Mouse (Mus musculus) kidney, adult 2 months (tissue): ENCODE results near the gene Apod. TPM values are rescaled to one million over a fixed set of nuclear protein-coding genes. Genes with fewer than 3 reads are reported as not detected.
"Not testable (repeated sequence)": the region's sequence is repeated elsewhere in the genome, so short reads cannot be mapped to it uniquely, and the experiment has no call there.

Experiments
- DNase-seq: peaks from one replicate; pipeline ENCODE4 v3.0.0; 2021
- H3K27ac ChIP-seq: fragments of 200-500 bp; 2 replicates; pipeline ENCODE4 v1.5.1; 2012; ENCODE audit warnings: low read depth, low read length, control low read depth, inconsistent platforms; ENCODE audit not compliant: insufficient read depth
- H3K27me3 ChIP-seq: fragments of 200-500 bp; replicated peaks from 2 replicates; pipeline ENCODE4 v1.6.1; 2012; ENCODE audit warnings: mild to moderate bottlenecking, moderate library complexity, low read length, inconsistent platforms; ENCODE audit not compliant: control insufficient read depth, insufficient read depth
- H3K36me3 ChIP-seq: fragments of 200-500 bp; 2 replicates; pipeline ENCODE4 v1.6.1; 2012; ENCODE audit warnings: mild to moderate bottlenecking, moderate library complexity, low read length, inconsistent platforms; ENCODE audit not compliant: control insufficient read depth, insufficient read depth
- H3K4me1 ChIP-seq: fragments of 200-500 bp; 2 replicates; pipeline ENCODE4 v1.6.1; 2011; ENCODE audit warnings: low read length; ENCODE audit not compliant: control insufficient read depth, insufficient read depth
- H3K4me3 ChIP-seq: fragments of 200-500 bp; 2 replicates; pipeline ENCODE4 v1.5.1; 2011; ENCODE audit warnings: mild to moderate bottlenecking, low read depth, low read length, control low read depth; ENCODE audit not compliant: insufficient read depth
- CTCF ChIP-seq: fragments of 200-500 bp; conservative IDR thresholded peaks from 2 replicates; pipeline ENCODE4 v1.5.1; 2011; ENCODE audit warnings: low read depth, mild to moderate bottlenecking, control low read depth, low read length, moderate library complexity, mixed read lengths; ENCODE audit not compliant: insufficient read depth, insufficient read length
- POLR2A ChIP-seq: fragments of 200-500 bp; IDR thresholded peaks from one replicate; pipeline ENCODE4 v1.6.1; 2011; ENCODE audit warnings: low read depth, low read length, control low read depth
- WGBS: fragments of 180-500 bp; shearing (Covaris S2); methylation state at CpG from one replicate; pipeline ENCODE4 v1.1.7; 2018; 5-methylcytosine and 5-hydroxymethylcytosine counted together
- polyA plus RNA-seq: library from polyadenylated mRNA; depleted of rRNA; stranded (reverse); fragments of >200 nt; gene quantifications from 2 replicates; pipeline ENCODE4 v1.2.3, GENCODE M21; 2012

Apod gene
- polyA plus RNA-seq, 1 experiment: 1.4 TPM

GRCm38 (mm10) chr16:31334796-31335195, 20.2 kb upstream of the Apod start:
- no peak overlapping the region for H3K4me3 ChIP-seq
- DNase-seq: no peak
- no peaks in the 10 kb centered on the region for H3K36me3 ChIP-seq
- H3K4me1 ChIP-seq: no peaks in the 10 kb centered on the region
- TF ChIP-seq CTCF: no peak
- TF ChIP-seq POLR2A: no peak
- WGBS: 42% methylated on average over 5 of the region's 5 CpGs
- H3K27me3 ChIP-seq: no peaks in the 10 kb centered on the region
- no peak overlapping the region for H3K27ac ChIP-seq

- no peak for DNase-seq
- Histone ChIP-seq H3K27me3 (no peaks in the 10 kb centered on the region), H3K4me3 (no peak overlapping the region), H3K4me1 (no peaks in the 10 kb centered on the region), H3K36me3 (no peaks in the 10 kb centered on the region), H3K27ac (no peak overlapping the region)
- TF ChIP-seq POLR2A: no peak
- no peak for TF ChIP-seq CTCF
These were observed 18.0 kb upstream of the Apod start for GRCm38 (mm10) chr16:31332586-31332985.

- peak; percentile 53 for DNase-seq
- H3K27ac ChIP-seq, H3K4me3 ChIP-seq, H3K36me3 ChIP-seq, H3K4me1 ChIP-seq, H3K27me3 ChIP-seq: not testable (repeated sequence)
- WGBS: 72% methylated on average over 6 of the region's 6 CpGs
These were observed 16.4 kb upstream of the Apod start for GRCm38 (mm10) chr16:31330970-31331369.

GRCm38 (mm10) chr16:31329668-31330067, 15.1 kb upstream of the Apod start:
- DNase-seq: no peak
- H3K4me3 ChIP-seq: no peak overlapping the region
- TF ChIP-seq POLR2A (no peak), CTCF (no peak)
- H3K27me3 ChIP-seq: no peaks in the 10 kb centered on the region
- H3K27ac ChIP-seq: no peak overlapping the region
- 71% methylated on average over 2 of the region's 2 CpGs for WGBS
- H3K4me1 ChIP-seq: peaks cover 6% of the 10 kb centered on the region
- no peaks in the 10 kb centered on the region for H3K36me3 ChIP-seq

GRCm38 (mm10) chr16:31327891-31328290, 13.3 kb upstream of the Apod start:
- no peak overlapping the region for H3K4me3 ChIP-seq
- no peak for TF ChIP-seq POLR2A
- TF ChIP-seq CTCF: no peak
- H3K4me1 ChIP-seq: peaks cover 6% of the 10 kb centered on the region
- H3K27me3 ChIP-seq: no peaks in the 10 kb centered on the region
- H3K36me3 ChIP-seq: no peaks in the 10 kb centered on the region
- H3K27ac ChIP-seq: no peak overlapping the region
- no peak for DNase-seq
- WGBS: 94% methylated on average over 2 of the region's 2 CpGs

GRCm38 (mm10) chr16:31327430-31327829, 12.8 kb upstream of the Apod start:
- H3K4me1 ChIP-seq: peaks cover 6% of the 10 kb centered on the region
- DNase-seq: peak; percentile 58
- peak overlapping the region; percentile 81 for H3K27ac ChIP-seq
- H3K36me3 ChIP-seq: no peaks in the 10 kb centered on the region
- 61% methylated on average over 8 of the region's 8 CpGs for WGBS
- H3K4me3 ChIP-seq: no peak overlapping the region
- no peaks in the 10 kb centered on the region for H3K27me3 ChIP-seq
- TF ChIP-seq POLR2A (no peak), CTCF (no peak)

GRCm38 (mm10) chr16:31326679-31327078, 12.1 kb upstream of the Apod start:
- Histone ChIP-seq H3K27ac (peak overlapping the region; percentile 81), H3K27me3 (no peaks in the 10 kb centered on the region)

GRCm38 (mm10) chr16:31325966-31326365, 11.4 kb upstream of the Apod start:
- TF ChIP-seq CTCF (no peak), POLR2A (no peak)
- 43% methylated on average over 5 of the region's 5 CpGs for WGBS
- Histone ChIP-seq H3K27me3 (no peaks in the 10 kb centered on the region), H3K4me3 (no peak overlapping the region), H3K4me1 (peaks cover 6% of the 10 kb centered on the region), H3K27ac (peak overlapping the region; percentile 28; the same call in 1 of the 2 replicates), H3K36me3 (no peaks in the 10 kb centered on the region)
- peak; percentile 21 for DNase-seq

More at GRCm38 (mm10) chr16:31326679-31327078, 12.1 kb upstream of the Apod start:
- 38% methylated on average over 8 of the region's 8 CpGs for WGBS
- DNase-seq: peak; percentile 65
- H3K4me1 ChIP-seq: peaks cover 6% of the 10 kb centered on the region
- H3K4me3 ChIP-seq: no peak overlapping the region
- no peaks in the 10 kb centered on the region for H3K36me3 ChIP-seq
- TF ChIP-seq POLR2A (no peak), CTCF (no peak)
